Mouse (Mus musculus): ENCODE measurements around the gene 5330417C22Rik. TPM values are rescaled to one million over a fixed set of nuclear protein-coding genes. Genes with fewer than 3 reads are reported as not detected.

5330417C22Rik gene
- polyA plus RNA-seq, 1 experiment from 2014 or later, result 16.4 TPM

GRCm38 (mm10) chr3:108484749-108485148 is 51.6 kb downstream of the 5330417C22Rik start:
- Histone ChIP-seq H3K36me3 (no peaks in the 10 kb centered on the region), H3K4me3 (no peak overlapping the region), H3K4me1 (peaks cover 4% of the 10 kb centered on the region; the same call in 1 of the 2 replicates), H3K4me2 (no peak overlapping the region), H3K27ac (no peak overlapping the region), H3K9me3 (no peaks in the 10 kb centered on the region), H3K9ac (no peak overlapping the region), H3K27me3 (no peaks in the 10 kb centered on the region)
- WGBS, result 81% methylated on average over 4 of the region's 4 CpGs
- no peak for ATAC-seq (ENCODE audit: borderline replicate concordance, extremely low read depth, low FRiP score, low TSS enrichment)

- peak overlapping the region; percentile 96 for H3K27ac ChIP-seq
Observed at GRCm38 (mm10) chr3:108478800-108479199, 57.5 kb downstream of the 5330417C22Rik start.

GRCm38 (mm10) chr3:108476761-108477619 is 59.3 kb downstream of the 5330417C22Rik start:
- peaks cover 9% of the 10 kb centered on the region; the same call in 1 of the 2 replicates for H3K4me1 ChIP-seq
- H3K4me2 ChIP-seq, result no peak overlapping the region
- H3K9ac ChIP-seq, result no peak overlapping the region
- no peaks in the 10 kb centered on the region for H3K27me3 ChIP-seq
- peak overlapping the region; percentile 96 for H3K27ac ChIP-seq
- peak; percentile 72 for ATAC-seq (ENCODE audit: borderline replicate concordance, extremely low read depth, low FRiP score, low TSS enrichment)
- no peak overlapping the region for H3K4me3 ChIP-seq
- 30% methylated on average over 14 of the region's 14 CpGs for WGBS
- H3K36me3 ChIP-seq, result no peaks in the 10 kb centered on the region
- no peaks in the 10 kb centered on the region for H3K9me3 ChIP-seq

More at GRCm38 (mm10) chr3:108478800-108479199, 57.5 kb downstream of the 5330417C22Rik start:
- no peak for ATAC-seq (ENCODE audit: borderline replicate concordance, extremely low read depth, low FRiP score, low TSS enrichment)
- no peaks in the 10 kb centered on the region for H3K9me3 ChIP-seq
- H3K9ac ChIP-seq, result no peak overlapping the region
- 73% methylated on average over 4 of the region's 4 CpGs for WGBS
- no peak overlapping the region for H3K4me3 ChIP-seq
- H3K27me3 ChIP-seq, result no peaks in the 10 kb centered on the region
- no peaks in the 10 kb centered on the region for H3K36me3 ChIP-seq
- H3K4me1 ChIP-seq, result peaks cover 9% of the 10 kb centered on the region; the same call in 1 of the 2 replicates
- no peak overlapping the region for H3K4me2 ChIP-seq

- no peak for ATAC-seq (ENCODE audit: borderline replicate concordance, extremely low read depth, low FRiP score, low TSS enrichment)
- Histone ChIP-seq H3K4me1 (peaks cover 9% of the 10 kb centered on the region; the same call in 1 of the 2 replicates), H3K27ac (peak overlapping the region; percentile 65; the same call in 1 of the 2 replicates), H3K9ac (no peak overlapping the region), H3K4me3 (no peak overlapping the region), H3K27me3 (no peaks in the 10 kb centered on the region), H3K4me2 (no peak overlapping the region), H3K9me3 (no peaks in the 10 kb centered on the region), H3K36me3 (no peaks in the 10 kb centered on the region)
- WGBS, result 66% methylated on average over 5 of the region's 5 CpGs
Observed at GRCm38 (mm10) chr3:108475496-108475895, 60.8 kb downstream of the 5330417C22Rik start.

- H3K4me3 ChIP-seq, result no peak overlapping the region
- H3K27me3 ChIP-seq, result no peaks in the 10 kb centered on the region
- WGBS, result 74% methylated on average over 7 of the region's 7 CpGs
- H3K9me3 ChIP-seq, result no peaks in the 10 kb centered on the region
- H3K27ac ChIP-seq, result no peak overlapping the region
- no peaks in the 10 kb centered on the region for H3K36me3 ChIP-seq
- ATAC-seq (ENCODE audit: borderline replicate concordance, extremely low read depth, low FRiP score, low TSS enrichment), result no peak
- H3K4me2 ChIP-seq, result no peak overlapping the region
- no peak overlapping the region for H3K9ac ChIP-seq
- peaks cover 7% of the 10 kb centered on the region; the same call in 1 of the 2 replicates for H3K4me1 ChIP-seq
Observed at GRCm38 (mm10) chr3:108474969-108475368, 61.4 kb downstream of the 5330417C22Rik start.

GRCm38 (mm10) chr3:108467760-108468159 is 68.6 kb downstream of the 5330417C22Rik start:
- Histone ChIP-seq H3K4me1 (no peaks in the 10 kb centered on the region), H3K27me3 (no peaks in the 10 kb centered on the region), H3K4me2 (no peak overlapping the region), H3K9me3 (no peaks in the 10 kb centered on the region), H3K4me3 (no peak overlapping the region), H3K36me3 (no peaks in the 10 kb centered on the region), H3K9ac (no peak overlapping the region), H3K27ac (no peak overlapping the region)
- 37% methylated on average over 8 of the region's 8 CpGs for WGBS
- ATAC-seq (ENCODE audit: borderline replicate concordance, extremely low read depth, low FRiP score, low TSS enrichment), result no peak; the same call in 1 of the 2 replicates

- 66% methylated on average over 6 of the region's 6 CpGs for WGBS
- Histone ChIP-seq H3K36me3 (no peaks in the 10 kb centered on the region), H3K4me2 (no peak overlapping the region), H3K27ac (no peak overlapping the region), H3K9me3 (no peaks in the 10 kb centered on the region), H3K27me3 (no peaks in the 10 kb centered on the region), H3K4me3 (no peak overlapping the region), H3K4me1 (no peaks in the 10 kb centered on the region), H3K9ac (no peak overlapping the region)
- ATAC-seq (ENCODE audit: borderline replicate concordance, extremely low read depth, low FRiP score, low TSS enrichment), result no peak
Observed at GRCm38 (mm10) chr3:108466425-108466824, 69.9 kb downstream of the 5330417C22Rik start.

GRCm38 (mm10) chr3:108458866-108459265 is 77.5 kb downstream of the 5330417C22Rik start:
- no peaks in the 10 kb centered on the region for H3K36me3 ChIP-seq
- peaks cover 9% of the 10 kb centered on the region for H3K4me1 ChIP-seq
- no peak overlapping the region for H3K9ac ChIP-seq
- WGBS, result 20% methylated on average over 10 of the region's 10 CpGs
- H3K9me3 ChIP-seq, result no peaks in the 10 kb centered on the region
- peak overlapping the region; percentile 33 for H3K4me2 ChIP-seq
- peak overlapping the region; percentile 3; the same call in 1 of the 2 replicates for H3K27ac ChIP-seq
- H3K27me3 ChIP-seq, result no peaks in the 10 kb centered on the region
- no peak overlapping the region for H3K4me3 ChIP-seq
- ATAC-seq (ENCODE audit: borderline replicate concordance, extremely low read depth, low FRiP score, low TSS enrichment), result peak; percentile 35; the same call in 1 of the 2 replicates

- H3K36me3 ChIP-seq, result no peaks in the 10 kb centered on the region
- H3K9me3 ChIP-seq, result no peaks in the 10 kb centered on the region
- H3K4me1 ChIP-seq, result peaks cover 9% of the 10 kb centered on the region
- H3K9ac ChIP-seq, result no peak overlapping the region
- peak overlapping the region; percentile 3; the same call in 1 of the 2 replicates for H3K27ac ChIP-seq
- no peak overlapping the region for H3K4me3 ChIP-seq
- H3K4me2 ChIP-seq, result peak overlapping the region; percentile 33
- 38% methylated on average over 14 of the region's 14 CpGs for WGBS
- ATAC-seq (ENCODE audit: borderline replicate concordance, extremely low read depth, low FRiP score, low TSS enrichment), result no peak; the same call in 1 of the 2 replicates
- no peaks in the 10 kb centered on the region for H3K27me3 ChIP-seq
Observed at GRCm38 (mm10) chr3:108458380-108458779, 78.0 kb downstream of the 5330417C22Rik start.

- WGBS, result 63% methylated on average over 1 of the region's 1 CpGs
- Histone ChIP-seq H3K27me3 (no peaks in the 10 kb centered on the region), H3K9ac (no peak overlapping the region), H3K27ac (no peak overlapping the region), H3K36me3 (no peaks in the 10 kb centered on the region), H3K9me3 (no peaks in the 10 kb centered on the region), H3K4me3 (no peak overlapping the region), H3K4me1 (peaks cover 9% of the 10 kb centered on the region), H3K4me2 (no peak overlapping the region)
- no peak for ATAC-seq (ENCODE audit: borderline replicate concordance, extremely low read depth, low FRiP score, low TSS enrichment)
Observed at GRCm38 (mm10) chr3:108454172-108454571, 82.2 kb downstream of the 5330417C22Rik start.

GRCm38 (mm10) chr3:108451969-108452368 is 84.4 kb downstream of the 5330417C22Rik start:
- Histone ChIP-seq H3K9ac (no peak overlapping the region), H3K27me3 (no peaks in the 10 kb centered on the region), H3K9me3 (no peaks in the 10 kb centered on the region), H3K4me3 (no peak overlapping the region), H3K4me2 (no peak overlapping the region), H3K27ac (no peak overlapping the region), H3K4me1 (no peaks in the 10 kb centered on the region), H3K36me3 (no peaks in the 10 kb centered on the region)
- 80% methylated on average over 2 of the region's 2 CpGs for WGBS
- no peak for ATAC-seq (ENCODE audit: borderline replicate concordance, extremely low read depth, low FRiP score, low TSS enrichment)

- ATAC-seq (ENCODE audit: borderline replicate concordance, extremely low read depth, low FRiP score, low TSS enrichment), result no peak
- WGBS, result 16% methylated on average over 6 of the region's 6 CpGs
- Histone ChIP-seq H3K36me3 (no peaks in the 10 kb centered on the region), H3K27me3 (no peaks in the 10 kb centered on the region), H3K9me3 (no peaks in the 10 kb centered on the region), H3K9ac (peak overlapping the region; percentile 66; the same call in 1 of the 2 replicates), H3K4me1 (peaks cover 23% of the 10 kb centered on the region), H3K4me2 (peak overlapping the region; percentile 82), H3K27ac (peak overlapping the region; percentile 78), H3K4me3 (peak overlapping the region; percentile 75)
Observed at GRCm38 (mm10) chr3:108445366-108445705, 91.0 kb downstream of the 5330417C22Rik start.

Measured in lung, embryonic 15.5 days (tissue).